Mouse (Mus musculus): ENCODE measurements at regions not wholly inside any gene's neighbourhood (a gene's known extent, or its start where the extent isn't known, plus 50 kb on each side); places are given as distances from the start of the nearest gene placed in this dataset.

DNA sequence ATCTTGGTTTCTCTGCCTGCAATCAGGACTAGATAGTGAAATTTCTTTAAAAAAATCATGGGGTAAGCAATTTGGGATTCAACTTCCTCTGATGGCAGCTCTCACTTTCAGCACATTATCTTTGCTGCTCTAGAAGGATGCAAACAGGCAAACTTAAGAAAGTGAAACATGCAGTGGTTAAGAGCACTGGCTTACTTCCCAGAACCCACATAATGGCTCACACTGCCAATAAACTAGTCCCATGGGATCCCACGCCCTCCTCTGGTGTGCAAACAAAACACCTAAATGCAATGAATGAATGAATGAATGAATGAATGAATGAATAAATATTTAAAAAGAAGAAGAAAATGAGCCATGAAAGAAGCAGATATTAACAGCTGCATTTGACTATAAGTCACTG is 356.1 kb upstream of the Kif2a start:
- no peak for TF ChIP-seq CTCF (IDR thresholded peaks at IDR 0.05)
- Histone ChIP-seq H3K4me3 (no peak overlapping the region), H3K27ac (no peak overlapping the region)
- intact Hi-C loops (cut with DNase I), result no loop called here
- no peak for DNase-seq (ENCODE audit: extremely low spot score in 1 of 2, low spot score in 2 of 2)

DNA sequence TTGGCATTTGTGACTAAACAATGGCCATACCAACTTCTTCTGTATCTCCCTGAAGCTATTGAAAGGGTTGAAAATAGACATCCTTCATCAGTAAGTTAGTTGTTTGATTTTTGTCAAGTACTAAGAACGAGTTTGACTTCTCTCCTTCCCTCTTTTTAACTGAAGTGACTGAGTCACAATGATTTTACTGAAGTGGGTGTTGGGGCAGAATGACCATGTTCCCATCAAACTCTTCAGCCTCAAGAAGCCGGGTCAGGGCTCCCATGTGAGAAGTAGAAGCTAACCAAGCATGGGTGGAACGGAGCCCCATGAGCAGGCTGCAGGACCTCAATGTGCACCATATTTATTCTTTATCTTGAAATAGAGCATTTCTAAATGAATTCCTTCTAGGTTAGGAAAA is 350.7 kb upstream of the Kif2a start:
- H3K27ac ChIP-seq, result no peak overlapping the region
- DNase-seq (ENCODE audit: extremely low spot score in 1 of 2, low spot score in 2 of 2), result no peak

DNA sequence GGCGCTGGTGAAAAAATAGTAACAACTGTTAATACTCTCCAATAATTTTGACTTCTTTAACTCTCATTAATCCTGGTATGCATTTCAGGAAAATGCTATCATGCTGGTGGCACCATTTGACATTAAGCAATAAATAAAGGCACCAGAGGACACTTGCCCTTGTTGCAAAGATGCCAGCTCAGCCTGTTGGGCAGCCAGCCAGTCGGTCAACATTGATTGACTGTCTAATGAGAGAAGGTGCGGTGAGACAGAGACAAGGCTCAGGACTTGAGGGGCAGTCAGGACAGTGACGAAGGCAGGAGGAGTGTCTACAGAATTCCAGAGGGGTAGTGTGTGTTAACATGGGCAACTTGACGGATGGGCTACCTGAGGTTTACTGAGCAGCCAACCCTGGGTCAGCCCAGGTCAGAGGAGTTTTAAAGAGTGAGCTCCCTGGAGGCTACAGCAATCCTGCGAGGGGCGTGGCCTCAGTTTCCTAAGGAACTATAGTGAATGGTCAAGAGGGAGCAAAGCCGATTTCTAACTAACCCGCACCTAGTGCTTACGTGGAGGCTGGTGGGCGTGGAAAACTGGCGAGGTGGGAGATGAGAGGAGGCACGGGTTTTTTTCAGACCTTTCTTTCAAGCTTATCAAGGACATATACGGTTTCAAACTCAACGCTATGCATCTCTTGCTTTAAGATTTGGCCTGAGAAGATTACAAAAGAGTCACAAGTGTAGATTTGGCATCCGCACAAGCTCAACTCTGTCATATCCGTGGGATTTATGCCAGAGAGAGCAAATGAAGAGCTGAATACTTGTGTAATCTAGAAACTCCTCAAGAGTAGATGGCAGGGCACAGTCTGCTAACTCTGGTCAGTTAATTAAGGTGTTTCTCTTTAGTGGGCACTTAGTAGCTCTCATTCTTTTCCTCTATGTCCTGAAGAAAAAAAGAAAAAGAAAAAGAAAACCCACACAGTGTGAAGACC is 350.0 kb upstream of the Kif2a start:
- TF ChIP-seq CTCF (IDR thresholded peaks at IDR 0.05), result no peak
- no peak for DNase-seq (ENCODE audit: extremely low spot score in 1 of 2, low spot score in 2 of 2)
- intact Hi-C loops (cut with DNase I), result no loop called here
- no peak overlapping the region for H3K27ac ChIP-seq
- H3K4me3 ChIP-seq, result no peak overlapping the region

More for the DNA sequence above, 350.7 kb upstream of the Kif2a start:
- TF ChIP-seq CTCF (IDR thresholded peaks at IDR 0.05), result no peak
- H3K4me3 ChIP-seq, result no peak overlapping the region
- intact Hi-C loops (cut with DNase I), result no loop called here

DNA sequence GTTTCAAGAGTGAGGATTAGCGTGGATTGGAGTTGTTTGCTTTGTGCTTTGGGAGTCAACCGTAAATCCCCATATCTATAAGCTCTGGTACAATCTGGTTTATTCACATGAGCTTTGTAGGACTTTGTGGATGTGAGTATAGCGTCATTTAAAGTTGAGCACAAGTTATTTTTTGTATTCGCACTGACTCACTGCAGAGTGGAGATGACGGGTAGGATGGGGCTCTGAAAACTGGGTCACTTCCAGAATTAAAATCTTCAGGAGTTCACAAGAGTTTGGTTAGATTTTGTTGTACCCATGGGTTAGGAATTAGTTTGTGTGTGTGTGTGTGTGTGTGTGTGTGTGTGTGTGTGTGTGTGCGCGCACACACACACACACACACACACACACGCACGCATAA is 345.7 kb upstream of the Kif2a start:
- Histone ChIP-seq H3K27ac (no peak overlapping the region), H3K4me3 (no peak overlapping the region)
- intact Hi-C loops (cut with DNase I), result no loop called here
- no peak for TF ChIP-seq CTCF (IDR thresholded peaks at IDR 0.05)
- DNase-seq (ENCODE audit: extremely low spot score in 1 of 2, low spot score in 2 of 2), result no peak

DNA sequence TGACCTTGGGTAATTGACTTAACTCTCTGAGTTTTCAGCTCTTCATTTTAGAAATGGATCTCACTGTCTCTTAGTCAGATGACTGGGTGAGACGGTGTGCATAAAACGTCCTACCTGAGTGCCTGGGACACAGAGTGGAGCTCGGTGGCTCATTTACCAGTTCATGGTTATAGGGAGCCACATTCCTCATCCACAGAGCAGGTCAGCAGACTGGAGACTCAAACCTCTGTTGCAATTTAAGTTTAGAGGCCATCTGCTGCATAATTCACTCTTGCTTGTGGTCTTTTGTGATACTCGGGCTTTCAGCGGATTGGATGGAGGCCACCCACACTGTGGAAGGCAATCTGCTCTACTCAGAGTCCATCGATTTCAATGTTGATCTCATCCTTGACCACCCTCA is 343.8 kb upstream of the Kif2a start:
- Histone ChIP-seq H3K27ac (no peak overlapping the region), H3K4me3 (no peak overlapping the region)
- TF ChIP-seq CTCF (IDR thresholded peaks at IDR 0.05), result no peak
- no peak for DNase-seq (ENCODE audit: extremely low spot score in 1 of 2, low spot score in 2 of 2)
- intact Hi-C loops (cut with DNase I), result no loop called here

DNA sequence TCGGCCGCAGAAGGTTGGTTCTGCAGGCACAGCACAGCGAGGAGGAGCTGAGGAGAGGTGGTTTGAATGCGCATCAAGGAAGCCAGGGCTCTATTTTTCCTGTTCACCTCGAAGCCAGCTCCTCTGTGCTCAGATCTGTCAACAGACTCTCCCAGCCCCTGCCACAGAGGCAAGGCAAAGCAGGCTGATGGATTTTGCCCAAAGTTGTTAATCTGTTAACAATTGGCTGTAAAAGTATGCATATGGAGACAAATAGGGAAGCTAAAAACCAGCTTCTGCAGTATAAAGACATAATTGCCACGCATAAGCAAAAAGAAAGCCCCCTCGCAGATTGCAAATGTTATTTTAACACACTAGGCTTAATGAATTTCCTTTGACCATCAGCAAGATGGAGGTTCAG is 343.3 kb upstream of the Kif2a start:
- H3K27ac ChIP-seq, result no peak overlapping the region
- DNase-seq (ENCODE audit: extremely low spot score in 1 of 2, low spot score in 2 of 2), result no peak
- intact Hi-C loops (cut with DNase I), result no loop called here
- TF ChIP-seq CTCF (IDR thresholded peaks at IDR 0.05), result no peak
- H3K4me3 ChIP-seq, result no peak overlapping the region

DNA sequence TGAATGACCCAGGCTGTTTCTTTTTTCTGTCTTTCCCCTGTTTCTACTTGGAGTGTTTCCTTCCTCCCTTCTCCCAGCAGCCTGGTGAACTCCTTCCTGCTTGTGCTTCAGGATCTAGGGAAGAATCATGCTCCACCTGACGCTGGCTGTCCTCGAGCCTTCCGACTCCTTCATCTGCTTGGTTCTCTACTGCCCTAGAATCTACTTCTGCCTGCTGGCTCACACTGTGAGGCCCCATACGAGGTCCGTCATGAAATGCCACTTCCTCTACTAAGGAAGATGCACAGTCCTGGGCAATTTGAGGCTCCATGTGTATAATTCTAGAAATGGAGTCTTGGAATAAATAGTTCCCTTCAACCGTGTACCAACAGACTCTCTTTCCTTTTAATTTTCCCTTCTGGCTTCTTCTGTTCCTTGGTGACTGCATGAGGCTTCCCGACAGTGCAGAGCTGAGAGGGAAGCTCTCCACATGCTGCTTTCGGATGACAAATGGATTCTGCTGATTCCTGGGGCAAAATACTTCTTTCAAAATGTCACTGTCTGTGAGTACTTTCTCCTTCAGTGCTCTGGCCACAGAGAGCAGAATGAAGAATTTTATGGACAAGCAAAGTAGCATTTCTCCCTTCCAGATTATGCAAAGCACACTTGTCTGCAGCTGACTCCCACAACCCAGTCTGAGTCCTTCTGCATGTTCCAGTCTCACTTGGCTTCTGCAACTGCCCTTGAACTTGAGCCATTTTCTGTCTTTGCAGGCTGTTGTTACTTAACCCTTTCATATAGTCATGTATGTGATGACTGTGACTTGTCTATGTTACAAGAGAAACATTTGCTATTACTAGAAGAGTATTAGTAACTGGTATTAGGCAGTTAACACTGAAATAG is 341.1 kb upstream of the Kif2a start:
- no peak for DNase-seq (ENCODE audit: extremely low spot score in 1 of 2, low spot score in 2 of 2)
- intact Hi-C loops (cut with DNase I), result no loop called here
- no peak overlapping the region for H3K4me3 ChIP-seq
- no peak for TF ChIP-seq CTCF (IDR thresholded peaks at IDR 0.05)
- peak overlapping the region; percentile 32; the same call in 1 of the 2 replicates for H3K27ac ChIP-seq

DNA sequence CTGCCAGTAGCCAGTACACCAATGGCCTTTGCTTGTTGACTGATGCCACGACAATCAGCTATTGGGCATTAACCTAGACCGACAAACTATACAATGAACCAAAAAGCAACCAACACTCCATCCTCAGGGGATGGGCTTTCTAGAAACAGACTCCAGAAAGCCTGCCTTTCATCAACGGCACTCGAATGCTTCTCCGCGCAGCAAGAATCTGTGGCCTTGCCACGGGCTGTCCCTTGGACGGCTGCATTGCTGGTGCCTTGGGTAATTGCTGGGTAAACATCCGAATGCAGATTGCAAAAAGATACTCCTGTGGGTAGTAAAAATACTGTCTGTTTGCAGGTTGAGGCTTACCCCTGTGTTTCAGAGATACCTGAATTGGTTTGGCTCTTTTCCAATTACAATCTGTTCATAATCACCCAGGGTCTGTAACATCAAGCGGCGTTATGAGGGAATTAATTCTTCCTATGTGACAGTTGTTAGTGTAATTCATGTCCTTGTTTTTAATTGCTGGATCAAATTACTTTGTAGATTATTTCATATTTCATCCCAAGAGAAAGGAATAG is 319.0 kb upstream of the Kif2a start:
- intact Hi-C loops (cut with DNase I), result no loop called here
- Histone ChIP-seq H3K4me3 (no peak overlapping the region), H3K27ac (no peak overlapping the region)
- DNase-seq (ENCODE audit: extremely low spot score in 1 of 2, low spot score in 2 of 2), result no peak
- no peak for TF ChIP-seq CTCF (IDR thresholded peaks at IDR 0.05)

DNA sequence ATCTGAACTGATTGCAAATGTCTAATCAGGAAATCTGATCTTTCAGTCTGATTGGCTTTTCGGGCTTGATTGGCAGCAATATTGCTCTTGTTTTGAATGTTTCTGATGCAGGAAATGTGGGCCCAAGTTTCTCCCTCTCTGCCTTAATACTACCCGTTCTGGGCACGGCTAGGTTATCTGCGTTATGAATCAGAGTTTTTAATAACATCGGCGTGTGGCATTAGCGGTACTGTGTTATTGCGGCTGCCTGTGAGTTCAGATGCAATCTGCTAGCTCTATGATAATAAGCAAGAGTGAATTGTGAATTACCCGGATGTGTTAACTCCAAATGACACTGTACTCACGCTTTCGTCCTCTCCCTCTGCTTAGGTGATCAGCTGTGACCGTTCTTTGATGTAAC is 316.2 kb upstream of the Kif2a start:
- no peak for DNase-seq (ENCODE audit: extremely low spot score in 1 of 2, low spot score in 2 of 2)
- intact Hi-C loops (cut with DNase I), result loop anchor here (10.0 kb wide), 1 partner anchor 207 kb away; no protein-coding TSS in a partner anchor
- TF ChIP-seq CTCF (IDR thresholded peaks at IDR 0.05), result no peak
- Histone ChIP-seq H3K27ac (no peak overlapping the region), H3K4me3 (no peak overlapping the region)

DNA sequence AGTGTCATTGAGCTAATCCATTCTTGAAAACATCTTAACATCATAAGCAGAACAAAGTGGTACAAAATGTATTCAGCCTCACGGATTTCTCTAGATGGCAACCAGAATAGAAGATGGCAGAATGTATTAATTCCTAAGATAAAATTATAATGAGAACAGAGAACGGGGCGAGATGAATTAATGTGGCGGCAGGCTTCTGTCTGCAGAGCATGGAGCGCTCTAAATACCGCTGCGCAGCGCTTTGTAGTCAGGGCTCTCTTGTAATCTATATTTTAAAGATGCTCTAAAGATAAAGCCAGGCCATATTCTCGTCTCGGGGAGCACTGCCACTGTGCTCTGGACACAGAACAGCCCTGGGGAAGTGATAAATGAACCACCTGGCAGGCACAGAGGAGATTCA is 315.2 kb upstream of the Kif2a start:
- H3K27ac ChIP-seq, result no peak overlapping the region
- peak overlapping the region; percentile 29 for H3K4me3 ChIP-seq
- TF ChIP-seq CTCF (IDR thresholded peaks at IDR 0.05), result no peak
- DNase-seq (ENCODE audit: extremely low spot score in 1 of 2, low spot score in 2 of 2), result no peak
- intact Hi-C loops (cut with DNase I), result loop anchor here (10.0 kb wide), 1 partner anchor 208 kb away; no protein-coding TSS in a partner anchor

DNA sequence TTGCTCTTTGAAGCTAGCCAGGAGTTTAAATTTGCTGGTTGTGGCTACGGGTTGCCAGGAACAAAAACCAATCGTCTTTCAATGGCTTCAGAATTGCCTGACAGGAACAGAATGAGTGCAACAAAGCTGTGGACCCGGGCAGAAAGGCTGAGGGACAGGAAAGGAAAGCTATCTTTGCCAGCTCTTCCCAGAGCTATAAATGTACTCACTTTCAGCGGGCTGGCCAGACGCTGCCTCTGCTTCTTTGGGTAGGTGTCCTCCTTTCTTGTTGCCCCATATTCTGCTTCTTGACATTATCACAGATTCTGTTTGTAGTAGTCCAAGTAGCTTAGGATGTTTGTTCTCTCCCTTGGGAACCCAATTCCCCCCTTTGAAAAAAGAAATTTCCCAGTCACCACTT is 307.4 kb upstream of the Kif2a start:
- DNase-seq (ENCODE audit: extremely low spot score in 1 of 2, low spot score in 2 of 2), result no peak
- intact Hi-C loops (cut with DNase I), result loop anchor here (1.0 to 10.0 kb wide), 3 partner anchors 120 to 995 kb away; no protein-coding TSS in a partner anchor
- TF ChIP-seq CTCF (IDR thresholded peaks at IDR 0.05), result no peak

More for the DNA sequence above, 307.4 kb upstream of the Kif2a start:
- no peak overlapping the region for H3K4me3 ChIP-seq
- H3K27ac ChIP-seq, result peak overlapping the region; percentile 32; the same call in 1 of the 2 replicates

Measured in left cerebral cortex, adult 2 months (tissue).